Mouse (Mus musculus) embryonic fibroblast, embryonic 13.5 days (primary cell): ENCODE results near the gene Def8.

Experiments used
- CTCF ChIP-seq: IDR thresholded peaks from 2 replicates; pipeline ENCODE4 v1.5.1; 2011; ENCODE audit warnings: mild to moderate bottlenecking, control low read depth, low read length, moderate library complexity, borderline replicate concordance; ENCODE audit not compliant: insufficient read depth
- POLR2A ChIP-seq: IDR thresholded peaks from 2 replicates; pipeline ENCODE4 v1.6.1; 2011; ENCODE audit warnings: low read depth, mild to moderate bottlenecking, control low read depth, low read length, moderate library complexity

GRCm38 (mm10) chr8:123431616-123432365 lies 8.5 kb downstream of the Def8 start:
- TF ChIP-seq POLR2A (no peak), CTCF (no peak)
